Mouse (Mus musculus): ENCODE measurements around the gene Atp8b5. TPM values are rescaled to one million over a fixed set of nuclear protein-coding genes. Genes with fewer than 3 reads are reported as not detected.

The Atp8b5 gene
- total and polyA plus RNA-seq, 3 experiments, result 0.08 to 0.14 TPM; not detected in 1

- intact Hi-C loops (cut with DNase I), result no loop called here
- H3K27me3 ChIP-seq (ENCODE audit: control insufficient read depth, insufficient read depth, low read length), result no peaks in the 10 kb centered on the region
- H3K27ac ChIP-seq, result peak overlapping the region; percentile 100
- no peak overlapping the region for H3K9ac ChIP-seq (ENCODE audit: low read depth, low read length)
- no peak overlapping the region for H3K4me3 ChIP-seq
- 94% methylated on average over 3 of the region's 3 CpGs for WGBS
- H3K79me2 ChIP-seq (replicated peaks; ENCODE audit: control insufficient read depth, insufficient read depth, low read length), result peaks cover 3% of the 10 kb centered on the region
- H3K4me1 ChIP-seq (ENCODE audit: control insufficient read depth, insufficient read depth, low read length), result peaks cover 18% of the 10 kb centered on the region
- DNase-seq, result no peak
- peaks cover 22% of the 10 kb centered on the region for H3K36me3 ChIP-seq (ENCODE audit: control insufficient read depth, insufficient read depth, low read length)
- TF ChIP-seq POLR2A (IDR thresholded peaks at IDR 0.05; ENCODE audit: insufficient read depth, low read depth, low read length) (no peak), EP300 (IDR thresholded peaks at IDR 0.05; ENCODE audit: insufficient read depth, low read depth, low read length) (no peak), CTCF (IDR thresholded peaks at IDR 0.05) (no peak)
These were observed 117.6 kb downstream of the Atp8b5 start for GRCm38 (mm10) chr4:43384541-43384940.

- H3K79me2 ChIP-seq (replicated peaks; ENCODE audit: control insufficient read depth, insufficient read depth, low read length), result peaks cover 3% of the 10 kb centered on the region
- intact Hi-C loops (cut with DNase I), result no loop called here
- H3K36me3 ChIP-seq (ENCODE audit: control insufficient read depth, insufficient read depth, low read length), result peaks cover 31% of the 10 kb centered on the region
- no peaks in the 10 kb centered on the region for H3K27me3 ChIP-seq (ENCODE audit: control insufficient read depth, insufficient read depth, low read length)
- H3K27ac ChIP-seq, result peak overlapping the region; percentile 1; the same call in 1 of the 2 replicates
- H3K9ac ChIP-seq (ENCODE audit: low read depth, low read length), result no peak overlapping the region
- DNase-seq, result no peak
- TF ChIP-seq CTCF (IDR thresholded peaks at IDR 0.05) (no peak), POLR2A (IDR thresholded peaks at IDR 0.05; ENCODE audit: insufficient read depth, low read depth, low read length) (no peak), EP300 (IDR thresholded peaks at IDR 0.05; ENCODE audit: insufficient read depth, low read depth, low read length) (no peak)
- no peak overlapping the region for H3K4me3 ChIP-seq
- H3K4me1 ChIP-seq (ENCODE audit: control insufficient read depth, insufficient read depth, low read length), result peaks cover 27% of the 10 kb centered on the region
These were observed 120.0 kb downstream of the Atp8b5 start for GRCm38 (mm10) chr4:43386932-43387331.

- WGBS, result 60% methylated on average over 2 of the region's 2 CpGs
- Histone ChIP-seq H3K79me2 (replicated peaks; ENCODE audit: control insufficient read depth, insufficient read depth, low read length) (peaks cover 5% of the 10 kb centered on the region), H3K36me3 (ENCODE audit: control insufficient read depth, insufficient read depth, low read length) (peaks cover 33% of the 10 kb centered on the region), H3K4me1 (ENCODE audit: control insufficient read depth, insufficient read depth, low read length) (peaks cover 28% of the 10 kb centered on the region), H3K9ac (ENCODE audit: low read depth, low read length) (peak overlapping the region; percentile 12; the same call in 1 of the 2 replicates), H3K4me3 (no peak overlapping the region), H3K27me3 (ENCODE audit: control insufficient read depth, insufficient read depth, low read length) (no peaks in the 10 kb centered on the region), H3K27ac (peak overlapping the region; percentile 69)
- DNase-seq, result no peak
- intact Hi-C loops (cut with DNase I), result no loop called here
- no peak for TF ChIP-seq EP300 (IDR thresholded peaks at IDR 0.05; ENCODE audit: insufficient read depth, low read depth, low read length)
These were observed 122.4 kb downstream of the Atp8b5 start for GRCm38 (mm10) chr4:43389390-43389789.

GRCm38 (mm10) chr4:43389845-43390440 lies 123.0 kb downstream of the Atp8b5 start:
- peak overlapping the region; percentile 12; the same call in 1 of the 2 replicates for H3K9ac ChIP-seq (ENCODE audit: low read depth, low read length)
- TF ChIP-seq EP300 (IDR thresholded peaks at IDR 0.05; ENCODE audit: insufficient read depth, low read depth, low read length) (0 out of 2 replicates have a peak, but pooled peaks have one; percentile 28), POLR2A (IDR thresholded peaks at IDR 0.05; ENCODE audit: insufficient read depth, low read depth, low read length) (0 out of 2 replicates have a peak, but pooled peaks have one; percentile 25), CTCF (IDR thresholded peaks at IDR 0.05) (no peak)

GRCm38 (mm10) chr4:43391521-43392050 lies 124.6 kb downstream of the Atp8b5 start:
- no peak overlapping the region for H3K9ac ChIP-seq (ENCODE audit: low read depth, low read length)
- TF ChIP-seq EP300 (IDR thresholded peaks at IDR 0.05; ENCODE audit: insufficient read depth, low read depth, low read length) (no peak), POLR2A (IDR thresholded peaks at IDR 0.05; ENCODE audit: insufficient read depth, low read depth, low read length) (no peak), CTCF (IDR thresholded peaks at IDR 0.05) (no peak)
- H3K4me1 ChIP-seq (ENCODE audit: control insufficient read depth, insufficient read depth, low read length), result peaks cover 29% of the 10 kb centered on the region
- DNase-seq, result no peak
- H3K4me3 ChIP-seq, result no peak overlapping the region
- WGBS, result 60% methylated on average over 3 of the region's 3 CpGs
- H3K27ac ChIP-seq, result peak overlapping the region; percentile 69
- intact Hi-C loops (cut with DNase I), result no loop called here
- no peaks in the 10 kb centered on the region for H3K27me3 ChIP-seq (ENCODE audit: control insufficient read depth, insufficient read depth, low read length)
- peaks cover 5% of the 10 kb centered on the region for H3K79me2 ChIP-seq (replicated peaks; ENCODE audit: control insufficient read depth, insufficient read depth, low read length)
- peaks cover 32% of the 10 kb centered on the region for H3K36me3 ChIP-seq (ENCODE audit: control insufficient read depth, insufficient read depth, low read length)

More at GRCm38 (mm10) chr4:43389845-43390440, 123.0 kb downstream of the Atp8b5 start:
- peaks cover 25% of the 10 kb centered on the region for H3K4me1 ChIP-seq (ENCODE audit: control insufficient read depth, insufficient read depth, low read length)
- H3K4me3 ChIP-seq, result no peak overlapping the region
- 40% methylated on average over 9 of the region's 9 CpGs for WGBS
- intact Hi-C loops (cut with DNase I), result no loop called here
- H3K79me2 ChIP-seq (replicated peaks; ENCODE audit: control insufficient read depth, insufficient read depth, low read length), result peaks cover 5% of the 10 kb centered on the region
- H3K27ac ChIP-seq, result peak overlapping the region; percentile 69
- H3K27me3 ChIP-seq (ENCODE audit: control insufficient read depth, insufficient read depth, low read length), result no peaks in the 10 kb centered on the region
- peaks cover 29% of the 10 kb centered on the region for H3K36me3 ChIP-seq (ENCODE audit: control insufficient read depth, insufficient read depth, low read length)
- DNase-seq, result peak in 1 of 2 experiments; percentile 31

- TF ChIP-seq POLR2A (IDR thresholded peaks at IDR 0.05; ENCODE audit: insufficient read depth, low read depth, low read length) (peak; percentile 94), EP300 (IDR thresholded peaks at IDR 0.05; ENCODE audit: insufficient read depth, low read depth, low read length) (peak; percentile 99), CTCF (IDR thresholded peaks at IDR 0.05) (peak; percentile 43)
- Histone ChIP-seq H3K4me3 (peak overlapping the region; percentile 15), H3K36me3 (ENCODE audit: control insufficient read depth, insufficient read depth, low read length) (peaks cover 27% of the 10 kb centered on the region), H3K79me2 (replicated peaks; ENCODE audit: control insufficient read depth, insufficient read depth, low read length) (0 out of 2 replicates have a peak, but pooled peaks cover 2% of the 10 kb centered on the region), H3K27ac (peak overlapping the region; percentile 94), H3K4me1 (ENCODE audit: control insufficient read depth, insufficient read depth, low read length) (peaks cover 35% of the 10 kb centered on the region), H3K9ac (ENCODE audit: low read depth, low read length) (peak overlapping the region; percentile 76), H3K27me3 (ENCODE audit: control insufficient read depth, insufficient read depth, low read length) (no peaks in the 10 kb centered on the region)
- DNase-seq, result peak; percentile 83 to 88
- 4% methylated on average over 15 of the region's 15 CpGs for WGBS
- intact Hi-C loops (cut with DNase I), result loop anchor here (1.0 kb wide), 1 partner anchor 12 kb away; no protein-coding TSS in a partner anchor
These were observed 127.5 kb downstream of the Atp8b5 start for GRCm38 (mm10) chr4:43394345-43394891.
